Mouse (Mus musculus) C2C12 (cell line): ENCODE results near the gene Ifnar2.

Source experiments
- CEBPB ChIP-seq: IDR thresholded peaks from one replicate; pipeline ENCODE4 v1.6.1; 2011; ENCODE audit warnings: low read depth, mild to moderate bottlenecking, control low read depth, moderate library complexity
- CTCF ChIP-seq: IDR thresholded peaks from one replicate; pipeline ENCODE4 v1.5.1; 2011; ENCODE audit not compliant: control insufficient read depth, insufficient read depth, insufficient read length
- FOSL1 ChIP-seq: IDR thresholded peaks from one replicate; pipeline ENCODE4 v1.8.0; 2011; ENCODE audit warnings: mild to moderate bottlenecking, low read length; ENCODE audit not compliant: poor library complexity, insufficient read depth, severe bottlenecking
- MYOD1 ChIP-seq: IDR thresholded peaks from one replicate; pipeline ENCODE4 v1.6.1; 2011; ENCODE audit warnings: low read depth; ENCODE audit not compliant: control insufficient read depth, insufficient read length
- MYOG ChIP-seq: IDR thresholded peaks from one replicate; pipeline ENCODE4 v1.6.1; 2011; ENCODE audit not compliant: control insufficient read depth, insufficient read length; ENCODE audit errors: extremely low read depth
- USF1 ChIP-seq: IDR thresholded peaks from one replicate; pipeline ENCODE4 v1.6.1; 2011; ENCODE audit warnings: low read depth, mild to moderate bottlenecking, control low read depth, moderate library complexity

- TF ChIP-seq CTCF = no peak
- TF ChIP-seq MYOG = no peak
- TF ChIP-seq FOSL1 = no peak
- TF ChIP-seq MYOD1 = no peak
- TF ChIP-seq USF1 = no peak
- TF ChIP-seq CEBPB = no peak
Measured at GRCm38 (mm10) chr16:91427461-91427860, 54.9 kb downstream of the Ifnar2 start.
